Mouse (Mus musculus) midbrain, embryonic 13.5 days (tissue): Measurements from ENCODE around the gene Gm3269. TPM values are rescaled to one million over a fixed set of nuclear protein-coding genes. Genes with fewer than 3 reads are reported as not detected.
A peak's percentile ranks its signal among the peaks of the same experiment; 100 is the strongest.
"Not testable (repeated sequence)": the region's sequence is repeated elsewhere in the genome, so short reads cannot be mapped to it uniquely, and the experiment has no call there.

Experiments
- ATAC-seq: fragments of 200-750 bp; cut with Nextera tagmentation; 2 replicates; pipeline ENCODE4 v1.8.0; 2017; ENCODE audit warnings: mild to moderate bottlenecking, moderate TSS enrichment, moderate library complexity
- H3K27ac ChIP-seq: fragments of 300-500 bp; sonication (generic); 2 replicates; pipeline ENCODE4 v1.5.1; 2015; ENCODE audit warnings: inconsistent platforms, mild to moderate bottlenecking, moderate library complexity
- H3K27me3 ChIP-seq: fragments of 300-500 bp; sonication (generic); 2 replicates; pipeline ENCODE4 v1.6.1; 2015; ENCODE audit warnings: mild to moderate bottlenecking, inconsistent platforms
- H3K36me3 ChIP-seq: fragments of 300-500 bp; sonication (generic); 2 replicates; pipeline ENCODE4 v1.6.1; 2015; ENCODE audit warnings: mild to moderate bottlenecking, inconsistent platforms
- H3K4me1 ChIP-seq: fragments of 300-500 bp; sonication (generic); replicated peaks from 2 replicates; pipeline ENCODE4 v1.6.1; 2015; ENCODE audit warnings: inconsistent platforms
- H3K4me2 ChIP-seq: fragments of 300-500 bp; sonication (generic); replicated peaks from 2 replicates; pipeline ENCODE4 v1.6.1; 2015; ENCODE audit warnings: moderate library complexity, mild to moderate bottlenecking, inconsistent platforms
- H3K4me3 ChIP-seq: fragments of 300-500 bp; sonication (generic); replicated peaks from 2 replicates; pipeline ENCODE4 v1.5.1; 2015; ENCODE audit warnings: mild to moderate bottlenecking, inconsistent platforms
- H3K9ac ChIP-seq: fragments of 300-500 bp; sonication (generic); replicated peaks from 2 replicates; pipeline ENCODE4 v1.6.1; 2015; ENCODE audit warnings: mild to moderate bottlenecking, inconsistent platforms
- H3K9me3 ChIP-seq: fragments of 300-500 bp; sonication (generic); 2 replicates; pipeline ENCODE4 v1.6.1; 2016; ENCODE audit warnings: mild to moderate bottlenecking, inconsistent platforms
- WGBS: fragments of 180-500 bp; shearing (Covaris S2); methylation state at CpG from one replicate; pipeline ENCODE4 v1.1.7; 2015; 5-methylcytosine and 5-hydroxymethylcytosine counted together
- polyA plus RNA-seq: library from polyadenylated mRNA; unstranded; fragments of >200 nt; fragmentation: Nextera tagmentation; extraction: Ambion mirVana; gene quantifications from 2 replicates; pipeline ENCODE4 v1.2.1, GENCODE M21; 2015

The Gm3269 gene
- polyA plus RNA-seq: not detected in 2 replicates

- H3K9ac ChIP-seq, H3K9me3 ChIP-seq, H3K27me3 ChIP-seq, H3K27ac ChIP-seq, H3K4me1 ChIP-seq, H3K4me2 ChIP-seq, H3K4me3 ChIP-seq, ATAC-seq, H3K36me3 ChIP-seq: not testable (repeated sequence)
- WGBS: no CpG with 5 or more reads among the region's 4 CpGs
Measured at GRCm38 (mm10) chr14:4837806-4838205, at the start of gene Gm3269. Gm3269 (plus strand) TSS chr14:4838106.

DNA sequence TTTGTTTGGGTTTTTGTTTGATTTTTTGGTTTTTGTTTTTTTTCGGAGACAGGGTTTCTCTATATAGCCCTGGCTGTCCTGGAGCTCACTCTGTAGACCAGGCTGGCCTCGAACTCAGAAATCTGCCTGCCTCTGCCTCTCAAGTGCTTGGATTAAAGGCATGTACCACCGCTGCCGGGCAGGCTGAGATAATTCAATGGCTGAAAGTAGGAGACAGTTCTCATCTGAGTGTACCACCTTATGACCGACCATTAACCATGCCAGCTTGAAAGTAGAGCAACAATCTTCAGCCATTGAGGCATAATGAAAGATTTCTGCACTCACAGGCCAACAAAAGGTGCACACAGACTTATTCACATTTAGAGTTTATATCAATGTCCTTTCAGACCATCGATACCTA, 31.5 kb upstream of the Gm3269 start:
- H3K27me3 ChIP-seq, H3K27ac ChIP-seq, H3K4me3 ChIP-seq, H3K9me3 ChIP-seq, ATAC-seq, H3K4me1 ChIP-seq, H3K9ac ChIP-seq, H3K4me2 ChIP-seq, H3K36me3 ChIP-seq: not testable (repeated sequence)
- 89% methylated on average over 6 of the region's 6 CpGs for WGBS

DNA sequence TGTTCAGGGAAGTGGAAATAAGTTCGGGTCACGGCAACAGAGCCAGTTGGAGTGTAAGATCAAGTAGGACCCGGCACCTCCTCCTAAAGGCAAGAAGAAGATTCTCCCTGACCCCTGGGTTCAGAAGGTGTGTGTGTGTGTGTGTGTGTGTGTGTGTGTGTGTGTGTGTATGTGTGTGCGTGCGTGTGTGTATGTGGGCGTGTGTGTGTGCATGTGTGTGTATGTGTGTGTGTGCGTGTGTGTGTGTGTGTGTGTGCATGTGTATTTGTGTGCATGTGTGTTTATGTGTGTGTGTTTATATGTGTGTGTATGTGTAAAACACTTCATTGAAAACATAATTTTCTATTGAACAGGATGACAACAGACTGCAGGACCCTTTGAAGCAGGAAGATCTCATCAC, 16.0 kb upstream of the Gm3269 start:
- ATAC-seq, H3K4me3 ChIP-seq, H3K4me1 ChIP-seq, H3K27me3 ChIP-seq, H3K9ac ChIP-seq, H3K9me3 ChIP-seq, H3K4me2 ChIP-seq, H3K36me3 ChIP-seq, H3K27ac ChIP-seq: not testable (repeated sequence)
- WGBS: 89% methylated on average over 4 of the region's 7 CpGs

GRCm38 (mm10) chr14:4855299-4855980, 17.5 kb downstream of the Gm3269 start, which contains the start of gene Gm3264:
Gm3264 (plus strand) TSS chr14:4855576.
- peak within 1 kb of the TSS; percentile 62 for H3K9ac ChIP-seq
- ATAC-seq, H3K9me3 ChIP-seq, H3K36me3 ChIP-seq, H3K27me3 ChIP-seq, H3K27ac ChIP-seq, H3K4me1 ChIP-seq: not testable (repeated sequence)
- 5% methylated on average over 36 of the region's 59 CpGs for WGBS
- H3K4me3 ChIP-seq: peak within 1 kb of the TSS; percentile 46
- peak within 1 kb of the TSS; percentile 53 for H3K4me2 ChIP-seq

DNA sequence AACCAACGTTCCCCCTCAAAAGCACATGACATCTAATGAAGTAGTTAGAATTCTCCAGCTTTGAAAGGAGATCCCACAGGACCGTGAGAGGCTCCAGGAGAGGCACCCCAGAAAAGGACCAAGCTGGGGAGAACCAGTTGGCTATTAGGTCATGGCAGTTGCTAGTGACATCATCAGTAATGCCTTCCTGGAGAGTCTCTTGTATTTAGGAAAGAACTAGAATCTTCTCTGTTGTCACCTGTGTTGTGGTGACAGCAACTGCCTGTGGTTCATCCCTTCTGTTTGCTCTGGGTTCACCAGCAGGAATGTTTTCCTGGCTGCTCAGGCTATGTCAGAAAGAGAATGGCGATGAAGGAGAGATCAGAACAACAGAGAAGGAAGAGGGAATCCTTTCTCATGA, 54.2 kb downstream of the Gm3269 start, which contains the start of gene Gm3278:
Gm3278 (plus strand) TSS at position 301 of the 400 bp plus-strand sequence.
- H3K9ac ChIP-seq, ATAC-seq: not testable (repeated sequence)

More for the DNA sequence above, 54.2 kb downstream of the Gm3269 start, which contains the start of gene Gm3278:
- not testable (repeated sequence) for H3K36me3 ChIP-seq, H3K4me2 ChIP-seq, H3K4me1 ChIP-seq, H3K27me3 ChIP-seq, H3K4me3 ChIP-seq, H3K27ac ChIP-seq, H3K9me3 ChIP-seq
- WGBS: 83% methylated on average over 1 of the region's 3 CpGs

Other genes with a start within 250 kb of the Gm3269 start
- not detected in 2 replicates for gene Gm8159, start 205.8 kb upstream of the Gm3269 start, polyA plus RNA-seq
- 0.27 and 0.46 TPM in 2 replicates for gene Gm3239, start 173.9 kb upstream of the Gm3269 start, polyA plus RNA-seq
- not detected in 2 replicates for gene Gm7876, start 128.9 kb upstream of the Gm3269 start, polyA plus RNA-seq
- gene Gm3252, start 111.3 kb upstream of the Gm3269 start, polyA plus RNA-seq: 1.7 and 2.5 TPM in 2 replicates
- not detected in 2 replicates for gene Gm9602, start 61.8 kb upstream of the Gm3269 start, polyA plus RNA-seq
- gene Gm3264, start 17.5 kb downstream of the Gm3269 start, polyA plus RNA-seq: 1.7 and 2.7 TPM in 2 replicates
- gene Gm3278, start 54.3 kb downstream of the Gm3269 start, polyA plus RNA-seq: 0.13 TPM in 1 of 2 replicates, not detected in the other
- gene Gm8297, start 145.8 kb downstream of the Gm3269 start, polyA plus RNA-seq: not detected in 2 replicates
- gene Gm3298, start 177.8 kb downstream of the Gm3269 start, polyA plus RNA-seq: not detected in 2 replicates
- gene 4930555G01Rik, start 212.5 kb downstream of the Gm3269 start, polyA plus RNA-seq: not detected in 2 replicates
- 6.1 and 6.9 TPM in 2 replicates for gene Gm8281, start 232.9 kb downstream of the Gm3269 start, polyA plus RNA-seq